Mouse (Mus musculus): ENCODE results near the gene Ins2. TPM values are rescaled to one million over a fixed set of nuclear protein-coding genes. Genes with fewer than 3 reads are reported as not detected.

The Ins2 gene
- polyA plus RNA-seq, 1 experiment from 2014 or later = not detected

GRCm38 (mm10) chr7:142666659-142667058 is 76.5 kb downstream of the Ins2 start, which contains the start of gene Igf2:
TSS of gene Igf2 (minus strand) at chr7:142666816.
- peaks cover 29% of the 10 kb centered on the region for H3K27me3 ChIP-seq (ENCODE audit: insufficient read depth, low read length)
- 0 out of 2 replicates have a peak, but pooled peaks cover 7% of the 10 kb centered on the region for H3K4me1 ChIP-seq (replicated peaks; ENCODE audit: insufficient read depth, low read length)
- H3K9ac ChIP-seq (ENCODE audit: low read depth, low read length) = no peak within 1 kb of the TSS
- no peak for TF ChIP-seq CTCF (IDR thresholded peaks at IDR 0.05; ENCODE audit: low read depth)
- H3K27ac ChIP-seq = no peak within 1 kb of the TSS
- no peaks in the 10 kb centered on the region for H3K36me3 ChIP-seq (ENCODE audit: insufficient read depth, low read length)
- WGBS = 65% methylated on average over 2 of the region's 2 CpGs
- H3K4me3 ChIP-seq (replicated peaks; ENCODE audit: low read depth, low read length) = no peak within 1 kb of the TSS
- DNase-seq (ENCODE audit: low spot score) (peak; percentile 36), ATAC-seq (replicated peaks; ENCODE audit: low FRiP score, low read depth) (no peak)
- H3K4me2 ChIP-seq (ENCODE audit: low read length) = no peak within 1 kb of the TSS
- H3K9me3 ChIP-seq (replicated peaks; ENCODE audit: low read length) = peaks cover 12% of the 10 kb centered on the region; the same call in 1 of the 2 replicates

DNA sequence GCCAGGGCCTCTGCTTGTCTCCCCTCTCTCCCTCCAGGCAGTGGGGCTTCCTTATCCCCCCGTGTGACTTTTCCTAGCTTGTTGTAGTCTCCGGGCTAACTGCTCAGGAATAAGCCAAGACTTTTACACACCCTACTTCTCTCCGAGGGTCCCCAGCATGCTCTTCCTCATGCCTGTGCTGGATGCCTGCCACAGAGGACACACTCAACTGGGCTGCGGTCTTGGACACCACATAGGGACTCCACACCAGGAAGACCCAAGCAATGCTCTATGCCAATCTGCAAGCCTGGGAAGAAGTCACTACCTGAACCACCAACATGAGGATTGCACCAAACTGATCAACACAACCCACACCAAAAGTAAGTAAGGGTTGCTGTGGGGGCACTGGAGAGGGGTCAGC is 77.1 kb downstream of the Ins2 start:
- no peak overlapping the region for H3K4me3 ChIP-seq (replicated peaks; ENCODE audit: low read depth, low read length)
- no peak for TF ChIP-seq CTCF (IDR thresholded peaks at IDR 0.05; ENCODE audit: low read depth)
- peaks cover 34% of the 10 kb centered on the region for H3K27me3 ChIP-seq (ENCODE audit: insufficient read depth, low read length)

DNA sequence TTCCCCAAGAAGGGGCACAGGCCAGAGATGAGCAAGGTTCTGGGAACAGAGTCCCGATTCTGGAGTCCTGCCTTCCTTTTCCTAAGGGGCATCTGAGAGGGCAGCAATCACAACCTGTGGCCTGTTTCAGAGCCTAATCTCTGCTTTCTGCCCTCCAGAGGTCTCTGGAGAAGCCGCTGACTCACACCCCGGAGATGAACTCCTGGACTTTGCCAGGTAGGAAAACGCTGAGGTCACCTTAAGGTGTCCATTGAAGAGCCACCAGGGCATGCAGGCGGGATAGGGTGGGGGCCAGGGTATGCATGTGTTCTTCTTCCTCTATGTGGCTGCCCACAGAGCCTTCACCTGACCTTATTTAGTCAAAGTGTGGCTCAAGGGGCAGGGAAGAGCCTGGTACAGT is 77.8 kb downstream of the Ins2 start:
- Histone ChIP-seq H3K9me3 (replicated peaks; ENCODE audit: low read length) (peaks cover 11% of the 10 kb centered on the region; the same call in 1 of the 2 replicates), H3K36me3 (ENCODE audit: insufficient read depth, low read length) (no peaks in the 10 kb centered on the region), H3K27ac (no peak overlapping the region), H3K4me2 (ENCODE audit: low read length) (no peak overlapping the region), H3K4me3 (replicated peaks; ENCODE audit: low read depth, low read length) (no peak overlapping the region), H3K27me3 (ENCODE audit: insufficient read depth, low read length) (peaks cover 41% of the 10 kb centered on the region), H3K4me1 (replicated peaks; ENCODE audit: insufficient read depth, low read length) (0 out of 2 replicates have a peak, but pooled peaks cover 12% of the 10 kb centered on the region), H3K9ac (ENCODE audit: low read depth, low read length) (no peak overlapping the region)
- WGBS = 69% methylated on average over 5 of the region's 5 CpGs
- TF ChIP-seq CTCF (IDR thresholded peaks at IDR 0.05; ENCODE audit: low read depth) = no peak
- ATAC-seq (replicated peaks; ENCODE audit: low FRiP score, low read depth) (peak; percentile 16; the same call in 1 of the 2 replicates), DNase-seq (ENCODE audit: low spot score) (no peak)

More for the DNA sequence above, 77.1 kb downstream of the Ins2 start:
- 70% methylated on average over 4 of the region's 4 CpGs for WGBS
- Histone ChIP-seq H3K9ac (ENCODE audit: low read depth, low read length) (no peak overlapping the region), H3K36me3 (ENCODE audit: insufficient read depth, low read length) (no peaks in the 10 kb centered on the region), H3K9me3 (replicated peaks; ENCODE audit: low read length) (peaks cover 12% of the 10 kb centered on the region; the same call in 1 of the 2 replicates), H3K27ac (no peak overlapping the region), H3K4me2 (ENCODE audit: low read length) (no peak overlapping the region), H3K4me1 (replicated peaks; ENCODE audit: insufficient read depth, low read length) (0 out of 2 replicates have a peak, but pooled peaks cover 7% of the 10 kb centered on the region)
- DNase-seq (ENCODE audit: low spot score) (no peak), ATAC-seq (replicated peaks; ENCODE audit: low FRiP score, low read depth) (no peak)

DNA sequence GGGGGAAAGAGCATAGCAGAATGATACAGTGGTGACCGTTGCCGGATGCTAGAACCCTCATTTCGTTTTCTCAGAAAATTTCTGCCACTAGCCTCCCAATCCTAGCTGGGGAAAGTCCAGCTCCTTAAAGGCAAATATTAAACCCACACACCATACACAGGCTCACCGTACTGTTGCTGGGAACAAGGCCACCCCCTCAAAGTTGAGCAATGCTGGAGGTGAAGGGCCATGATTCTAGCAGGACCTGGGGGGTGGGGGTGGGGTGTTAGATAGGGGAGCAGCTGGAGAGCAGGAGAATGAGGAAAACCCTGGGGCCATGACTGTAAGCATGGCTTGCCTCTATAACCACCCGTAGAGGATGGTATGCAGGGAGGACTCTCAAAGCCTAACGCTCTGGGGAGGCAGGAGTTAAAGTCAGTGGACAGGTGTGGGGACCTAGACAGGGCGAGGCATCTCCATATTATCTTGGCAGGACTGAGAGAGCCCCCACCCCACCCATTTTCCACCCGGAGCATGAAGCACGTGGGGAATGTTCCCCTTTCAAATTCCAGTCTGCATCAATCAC is 78.6 kb downstream of the Ins2 start:
- Histone ChIP-seq H3K4me1 (replicated peaks; ENCODE audit: insufficient read depth, low read length) (peaks cover 12% of the 10 kb centered on the region; the same call in 1 of the 2 replicates), H3K27ac (no peak overlapping the region), H3K4me3 (replicated peaks; ENCODE audit: low read depth, low read length) (peak overlapping the region; percentile 37), H3K4me2 (ENCODE audit: low read length) (peak overlapping the region; percentile 57), H3K9me3 (replicated peaks; ENCODE audit: low read length) (peaks cover 3% of the 10 kb centered on the region; the same call in 1 of the 2 replicates), H3K9ac (ENCODE audit: low read depth, low read length) (peak overlapping the region; percentile 53; the same call in 1 of the 2 replicates), H3K36me3 (ENCODE audit: insufficient read depth, low read length) (no peaks in the 10 kb centered on the region), H3K27me3 (ENCODE audit: insufficient read depth, low read length) (peaks cover 49% of the 10 kb centered on the region)
- 14% methylated on average over 9 of the region's 9 CpGs for WGBS
- DNase-seq (ENCODE audit: low spot score) = no peak
- no peak for TF ChIP-seq CTCF (IDR thresholded peaks at IDR 0.05; ENCODE audit: low read depth)
- 0 out of 2 replicates have a peak, but pooled peaks have one; percentile 12 for ATAC-seq (replicated peaks; ENCODE audit: low FRiP score, low read depth)

GRCm38 (mm10) chr7:142663931-142664421 is 79.2 kb downstream of the Ins2 start:
- Histone ChIP-seq H3K27me3 (ENCODE audit: insufficient read depth, low read length) (peaks cover 53% of the 10 kb centered on the region), H3K4me3 (replicated peaks; ENCODE audit: low read depth, low read length) (peak overlapping the region; percentile 37), H3K4me1 (replicated peaks; ENCODE audit: insufficient read depth, low read length) (peaks cover 12% of the 10 kb centered on the region; the same call in 1 of the 2 replicates), H3K27ac (no peak overlapping the region), H3K9ac (ENCODE audit: low read depth, low read length) (peak overlapping the region; percentile 53), H3K9me3 (replicated peaks; ENCODE audit: low read length) (no peaks in the 10 kb centered on the region), H3K36me3 (ENCODE audit: insufficient read depth, low read length) (no peaks in the 10 kb centered on the region), H3K4me2 (ENCODE audit: low read length) (peak overlapping the region; percentile 57)
- DNase-seq (ENCODE audit: low spot score) (no peak), ATAC-seq (replicated peaks; ENCODE audit: low FRiP score, low read depth) (no peak)
- 2% methylated on average over 50 of the region's 53 CpGs for WGBS
- no peak; the same call in 1 of the 2 replicates for TF ChIP-seq CTCF (IDR thresholded peaks at IDR 0.05; ENCODE audit: low read depth)

DNA sequence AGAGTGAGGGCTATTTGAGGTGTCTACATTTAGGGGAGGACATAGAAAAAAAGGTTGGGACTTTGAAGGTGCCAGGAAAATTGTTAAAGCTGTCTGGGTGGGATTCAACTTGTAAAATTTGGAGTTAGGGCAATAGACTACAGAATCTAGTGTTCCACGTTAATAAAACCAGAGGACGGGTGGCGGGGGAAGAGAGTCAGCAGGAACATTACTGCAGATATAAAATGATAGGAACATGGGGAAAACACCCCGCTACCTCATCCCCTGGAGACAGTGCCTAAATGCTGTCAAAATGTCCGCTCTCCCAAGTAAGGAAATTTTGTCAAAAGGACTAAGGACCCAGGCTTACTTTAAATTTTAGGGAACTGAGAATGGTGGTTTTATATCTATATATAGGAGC is 80.0 kb downstream of the Ins2 start:
- TF ChIP-seq CTCF (IDR thresholded peaks at IDR 0.05; ENCODE audit: low read depth) = no peak
- Histone ChIP-seq H3K9ac (ENCODE audit: low read depth, low read length) (no peak overlapping the region), H3K36me3 (ENCODE audit: insufficient read depth, low read length) (no peaks in the 10 kb centered on the region), H3K4me2 (ENCODE audit: low read length) (peak overlapping the region; percentile 57; the same call in 1 of the 2 replicates), H3K27ac (no peak overlapping the region), H3K4me1 (replicated peaks; ENCODE audit: insufficient read depth, low read length) (peaks cover 17% of the 10 kb centered on the region; the same call in 1 of the 2 replicates), H3K27me3 (ENCODE audit: insufficient read depth, low read length) (peaks cover 56% of the 10 kb centered on the region), H3K9me3 (replicated peaks; ENCODE audit: low read length) (no peaks in the 10 kb centered on the region), H3K4me3 (replicated peaks; ENCODE audit: low read depth, low read length) (no peak overlapping the region)
- 37% methylated on average over 5 of the region's 5 CpGs for WGBS
- ATAC-seq (replicated peaks; ENCODE audit: low FRiP score, low read depth) (no peak), DNase-seq (ENCODE audit: low spot score) (no peak)
